Mouse (Mus musculus) midbrain, embryonic 15.5 days (tissue): Measurements from ENCODE around the gene Eml5. TPM values are rescaled to one million over a fixed set of nuclear protein-coding genes. Genes with fewer than 3 reads are reported as not detected.

Experiments used
- ATAC-seq: fragments of 200-750 bp; cut with Nextera tagmentation; replicated peaks from 2 replicates; pipeline ENCODE4 v1.8.0; 2017; ENCODE audit warnings: moderate TSS enrichment
- H3K27ac ChIP-seq: fragments of 300-500 bp; sonication (generic); 2 replicates; pipeline ENCODE4 v1.5.1; 2015; ENCODE audit warnings: mild to moderate bottlenecking, inconsistent platforms
- H3K27me3 ChIP-seq: fragments of 300-500 bp; sonication (generic); replicated peaks from 2 replicates; pipeline ENCODE4 v1.6.1; 2015; ENCODE audit warnings: inconsistent platforms
- H3K36me3 ChIP-seq: fragments of 300-500 bp; sonication (generic); replicated peaks from 2 replicates; pipeline ENCODE4 v1.6.1; 2015; ENCODE audit warnings: inconsistent platforms
- H3K4me1 ChIP-seq: fragments of 300-500 bp; sonication (generic); 2 replicates; pipeline ENCODE4 v1.6.1; 2015; ENCODE audit warnings: inconsistent platforms
- H3K4me2 ChIP-seq: fragments of 300-500 bp; sonication (generic); 2 replicates; pipeline ENCODE4 v1.6.1; 2015; ENCODE audit warnings: inconsistent platforms, mild to moderate bottlenecking, moderate library complexity
- H3K4me3 ChIP-seq: fragments of 300-500 bp; sonication (generic); 2 replicates; pipeline ENCODE4 v1.5.1; 2015; ENCODE audit warnings: mild to moderate bottlenecking, inconsistent platforms
- H3K9ac ChIP-seq: fragments of 300-500 bp; sonication (generic); 2 replicates; pipeline ENCODE4 v1.6.1; 2015; ENCODE audit warnings: mild to moderate bottlenecking, inconsistent platforms
- H3K9me3 ChIP-seq: fragments of 300-500 bp; sonication (generic); 2 replicates; pipeline ENCODE4 v1.6.1; 2016; ENCODE audit warnings: inconsistent platforms
- WGBS: fragments of 180-500 bp; shearing (Covaris S2); methylation state at CpG from one replicate; pipeline ENCODE4 v1.1.7; 2015; ENCODE audit warnings: mixed read lengths; 5-methylcytosine and 5-hydroxymethylcytosine counted together
- polyA plus RNA-seq: library from polyadenylated mRNA; unstranded; fragments of >200 nt; fragmentation: Nextera tagmentation; extraction: Ambion mirVana; gene quantifications from 2 replicates; pipeline ENCODE4 v1.2.1, GENCODE M21; 2015

Gene Eml5
- polyA plus RNA-seq, 1 experiment from 2014 or later = 27.9 TPM

DNA sequence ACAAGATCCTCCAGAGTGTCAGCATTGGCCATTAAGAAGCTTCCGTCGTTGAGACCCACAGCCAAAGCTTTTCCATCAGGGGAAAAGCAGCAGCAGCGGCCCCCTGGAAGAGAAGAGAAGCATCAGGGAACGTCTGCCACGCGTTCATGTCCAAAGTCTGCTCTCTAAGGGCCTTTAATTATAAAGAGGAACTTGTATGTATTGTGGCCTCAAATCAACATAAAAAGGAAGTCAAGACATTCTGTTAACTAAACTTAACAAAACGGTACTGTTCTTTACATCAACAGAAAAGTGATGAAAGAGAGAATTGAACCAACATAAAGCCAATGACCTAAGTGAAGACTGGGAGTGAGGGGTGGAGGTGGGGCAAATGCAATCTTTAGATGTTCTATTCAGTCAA, 70.2 kb downstream of the Eml5 start:
- WGBS = 91% methylated on average over 7 of the region's 7 CpGs
- H3K9ac ChIP-seq = no peak overlapping the region
- no peak overlapping the region for H3K4me3 ChIP-seq
- no peak for ATAC-seq
- H3K36me3 ChIP-seq = peaks cover 5% of the 10 kb centered on the region; the same call in 1 of the 2 replicates
- H3K27ac ChIP-seq = no peak overlapping the region
- no peaks in the 10 kb centered on the region for H3K4me1 ChIP-seq
- H3K4me2 ChIP-seq = no peak overlapping the region
- no peaks in the 10 kb centered on the region for H3K9me3 ChIP-seq
- H3K27me3 ChIP-seq = no peaks in the 10 kb centered on the region

DNA sequence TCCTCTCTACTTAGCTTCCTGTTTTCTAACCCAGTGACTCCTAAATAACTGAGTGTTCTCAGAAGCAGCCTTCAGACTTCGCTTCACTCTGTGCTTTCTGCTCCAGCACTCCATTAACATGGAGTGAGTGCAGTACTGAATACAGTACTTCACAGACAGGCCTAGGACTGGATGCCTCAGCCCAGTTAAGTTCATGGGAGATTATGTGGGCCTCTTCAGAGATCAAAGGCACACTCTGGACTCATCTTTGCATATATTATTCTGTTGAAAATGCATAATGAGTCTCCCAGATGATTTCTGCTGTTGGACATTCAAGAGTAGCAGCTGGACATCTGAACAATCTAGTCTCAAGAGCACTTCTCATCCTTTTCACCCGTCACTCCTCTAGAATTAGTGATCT, 80.5 kb downstream of the Eml5 start:
- H3K27me3 ChIP-seq = no peaks in the 10 kb centered on the region
- no peak overlapping the region for H3K27ac ChIP-seq
- no peak overlapping the region for H3K4me3 ChIP-seq
- H3K9ac ChIP-seq = no peak overlapping the region
- no peak for ATAC-seq
- H3K36me3 ChIP-seq = peaks cover 7% of the 10 kb centered on the region; the same call in 1 of the 2 replicates
- no peak overlapping the region for H3K4me2 ChIP-seq
- WGBS = 43% methylated on average over 2 of the region's 2 CpGs
- no peaks in the 10 kb centered on the region for H3K4me1 ChIP-seq
- no peaks in the 10 kb centered on the region for H3K9me3 ChIP-seq

DNA sequence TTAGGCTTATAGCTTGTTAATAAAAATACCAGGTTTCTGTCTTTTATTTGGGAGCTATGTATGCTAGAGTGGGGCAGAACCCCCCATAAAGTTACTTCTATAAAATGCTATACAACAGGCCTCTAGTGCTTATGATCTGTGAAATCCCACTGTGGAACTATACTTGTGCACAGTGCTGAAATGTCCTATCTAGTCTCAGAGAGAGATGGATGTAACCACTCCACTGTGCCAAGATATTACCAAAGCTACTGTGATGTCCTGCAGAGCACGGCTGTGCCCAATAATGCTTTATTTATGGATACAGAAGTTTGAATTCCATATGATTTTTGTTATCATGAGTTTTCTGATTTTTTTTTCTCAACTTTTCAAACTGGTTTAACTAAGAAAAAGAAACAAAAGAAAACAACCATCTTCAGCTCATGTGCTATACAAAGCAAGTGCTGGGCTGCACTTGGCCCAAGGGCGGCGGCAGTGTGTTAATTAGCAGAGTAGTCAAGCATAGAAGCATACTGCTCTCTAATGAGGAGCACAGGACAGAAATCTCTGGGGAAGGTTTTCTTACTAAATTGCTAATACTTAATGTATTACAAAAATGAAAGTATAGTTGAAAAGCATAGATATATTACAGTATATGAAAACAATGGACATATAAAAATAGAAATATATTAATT, 97.1 kb downstream of the Eml5 start:
- H3K4me2 ChIP-seq = no peak overlapping the region
- no peak overlapping the region for H3K9ac ChIP-seq
- H3K4me3 ChIP-seq = no peak overlapping the region
- H3K27me3 ChIP-seq = no peaks in the 10 kb centered on the region
- no peak overlapping the region for H3K27ac ChIP-seq
- no peaks in the 10 kb centered on the region for H3K9me3 ChIP-seq
- no peaks in the 10 kb centered on the region for H3K4me1 ChIP-seq
- no peak for ATAC-seq
- WGBS = 84% methylated on average over 3 of the region's 3 CpGs
- peaks cover 8% of the 10 kb centered on the region for H3K36me3 ChIP-seq

DNA sequence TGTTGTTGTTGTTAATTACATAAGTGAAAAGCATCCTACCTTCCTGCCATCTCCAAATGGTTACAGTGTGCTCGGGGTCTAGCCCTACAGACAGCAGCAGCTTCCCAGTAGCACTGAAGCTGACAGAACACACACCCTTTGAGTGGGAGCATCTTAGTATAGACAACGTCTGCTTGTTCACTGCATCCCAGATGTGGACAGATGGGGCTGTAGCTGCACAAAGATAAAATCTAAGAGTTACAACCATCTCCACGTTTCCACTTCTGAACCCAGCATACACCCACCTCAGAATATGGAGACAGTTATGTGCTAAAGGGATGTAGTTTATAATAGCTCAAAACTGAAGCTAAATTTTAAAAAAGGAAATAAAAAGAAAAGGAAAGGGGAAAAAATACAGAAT, 99.0 kb downstream of the Eml5 start:
- Histone ChIP-seq H3K27me3 (no peaks in the 10 kb centered on the region), H3K4me3 (no peak overlapping the region), H3K27ac (no peak overlapping the region), H3K4me1 (no peaks in the 10 kb centered on the region), H3K36me3 (peaks cover 21% of the 10 kb centered on the region), H3K9ac (no peak overlapping the region), H3K4me2 (no peak overlapping the region), H3K9me3 (no peaks in the 10 kb centered on the region)
- 86% methylated on average over 3 of the region's 3 CpGs for WGBS
- no peak for ATAC-seq

DNA sequence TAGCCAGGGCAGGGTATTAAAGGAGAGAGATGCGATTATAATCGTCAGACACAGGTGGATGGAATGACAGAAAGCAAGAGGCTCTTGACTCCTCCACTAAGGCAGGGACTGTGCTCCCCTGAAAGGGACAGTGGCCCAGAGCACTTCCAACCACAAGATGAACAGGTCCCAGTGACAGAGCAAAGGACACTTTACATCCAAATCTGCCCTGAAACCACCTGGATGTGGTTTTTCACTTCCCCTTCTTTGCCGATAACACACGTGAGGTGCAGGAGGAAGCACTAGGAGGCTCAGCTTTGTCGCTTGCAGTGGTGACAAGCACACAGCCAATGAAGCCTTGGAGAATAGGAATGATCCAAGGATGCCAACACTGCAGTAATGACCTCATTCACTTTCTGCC, 101.0 kb downstream of the Eml5 start:
- WGBS = 89% methylated on average over 5 of the region's 5 CpGs
- Histone ChIP-seq H3K9me3 (no peaks in the 10 kb centered on the region), H3K27ac (no peak overlapping the region), H3K4me3 (no peak overlapping the region), H3K27me3 (no peaks in the 10 kb centered on the region), H3K4me1 (no peaks in the 10 kb centered on the region), H3K9ac (no peak overlapping the region), H3K4me2 (no peak overlapping the region), H3K36me3 (peaks cover 29% of the 10 kb centered on the region)
- ATAC-seq = no peak

DNA sequence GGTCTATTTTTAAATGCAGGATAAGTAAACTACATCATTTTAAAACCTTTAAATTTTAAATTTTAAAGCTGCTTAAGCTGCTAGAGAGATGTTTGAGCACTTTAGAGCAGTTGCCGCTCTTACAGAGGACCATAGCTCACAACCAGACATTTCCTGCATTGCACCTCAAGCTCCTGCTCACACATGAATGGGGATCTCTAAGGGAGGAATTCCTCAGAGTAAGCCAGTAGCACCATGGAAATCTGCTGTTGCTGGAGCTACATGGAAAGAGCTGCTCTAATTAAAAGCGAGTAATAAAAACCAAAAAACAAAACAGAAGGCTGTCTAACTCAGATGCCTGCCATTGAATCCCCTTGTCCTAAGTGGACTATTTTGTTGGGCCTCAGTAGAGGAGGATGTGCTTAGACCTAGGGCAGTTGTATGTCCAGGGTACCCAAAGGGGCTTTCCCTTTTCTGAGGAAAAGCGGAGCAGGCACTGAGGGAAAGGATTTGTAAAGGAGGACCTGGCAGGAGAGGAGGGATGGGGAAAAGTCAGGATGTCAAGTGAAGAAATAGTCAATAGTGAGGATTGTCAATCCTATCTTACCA, 105.5 kb downstream of the Eml5 start:
- ATAC-seq = no peak
- no peaks in the 10 kb centered on the region for H3K9me3 ChIP-seq
- WGBS = 77% methylated on average over 3 of the region's 3 CpGs
- no peak overlapping the region for H3K27ac ChIP-seq
- H3K27me3 ChIP-seq = no peaks in the 10 kb centered on the region
- no peak overlapping the region for H3K9ac ChIP-seq
- H3K4me2 ChIP-seq = no peak overlapping the region
- H3K4me3 ChIP-seq = no peak overlapping the region
- no peaks in the 10 kb centered on the region for H3K4me1 ChIP-seq
- peaks cover 40% of the 10 kb centered on the region for H3K36me3 ChIP-seq

DNA sequence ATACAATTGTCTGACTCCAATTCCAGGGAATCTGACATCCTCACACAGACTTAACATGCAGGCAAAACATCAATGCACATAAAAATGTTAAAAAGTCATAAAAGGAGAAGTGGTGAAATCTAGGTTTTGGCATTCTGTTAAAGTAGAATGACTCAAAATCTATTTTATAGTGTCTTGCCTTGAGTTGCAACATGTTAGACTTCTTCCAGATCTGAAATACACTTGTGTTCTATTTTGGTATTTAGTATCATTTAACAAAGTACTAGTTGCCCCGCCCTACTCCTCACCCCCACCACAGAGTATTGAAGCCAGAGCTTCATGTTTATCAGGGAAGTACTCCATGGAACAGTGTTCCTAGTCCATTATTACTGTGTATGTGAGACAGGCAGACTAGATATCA, 117.0 kb downstream of the Eml5 start:
- Histone ChIP-seq H3K4me1 (no peaks in the 10 kb centered on the region), H3K4me3 (no peak overlapping the region), H3K9me3 (no peaks in the 10 kb centered on the region), H3K36me3 (peaks cover 43% of the 10 kb centered on the region), H3K27ac (no peak overlapping the region), H3K4me2 (no peak overlapping the region), H3K9ac (no peak overlapping the region), H3K27me3 (no peaks in the 10 kb centered on the region)
- ATAC-seq = no peak
- 93% methylated on average over 1 of the region's 1 CpGs for WGBS

DNA sequence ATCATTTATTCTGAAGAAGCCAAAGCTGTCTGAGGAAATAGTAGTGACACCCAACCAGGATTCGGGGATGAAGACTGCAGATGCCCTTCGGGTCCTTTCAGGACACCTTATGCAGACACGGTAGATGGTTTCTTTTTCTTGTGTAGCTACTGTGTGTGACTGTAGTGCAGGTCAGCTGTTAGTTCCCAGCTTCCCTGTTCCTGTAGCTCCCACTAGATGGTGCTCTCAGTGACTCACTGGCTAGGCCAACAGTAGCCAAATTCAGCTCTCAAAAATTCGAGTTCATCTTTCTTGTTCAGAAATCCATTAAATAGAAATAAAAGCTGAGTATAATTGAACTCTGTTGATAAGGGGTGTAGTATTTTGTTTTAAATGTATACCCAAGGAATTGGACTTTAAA, 122.1 kb downstream of the Eml5 start:
- no peaks in the 10 kb centered on the region for H3K27me3 ChIP-seq
- no peak; the same call in 1 of the 2 replicates for ATAC-seq
- WGBS = 82% methylated on average over 4 of the region's 4 CpGs
- no peak overlapping the region for H3K27ac ChIP-seq
- no peak overlapping the region for H3K9ac ChIP-seq
- H3K4me2 ChIP-seq = no peak overlapping the region
- H3K9me3 ChIP-seq = no peaks in the 10 kb centered on the region
- H3K4me3 ChIP-seq = no peak overlapping the region
- peaks cover 46% of the 10 kb centered on the region for H3K36me3 ChIP-seq
- no peaks in the 10 kb centered on the region for H3K4me1 ChIP-seq

DNA sequence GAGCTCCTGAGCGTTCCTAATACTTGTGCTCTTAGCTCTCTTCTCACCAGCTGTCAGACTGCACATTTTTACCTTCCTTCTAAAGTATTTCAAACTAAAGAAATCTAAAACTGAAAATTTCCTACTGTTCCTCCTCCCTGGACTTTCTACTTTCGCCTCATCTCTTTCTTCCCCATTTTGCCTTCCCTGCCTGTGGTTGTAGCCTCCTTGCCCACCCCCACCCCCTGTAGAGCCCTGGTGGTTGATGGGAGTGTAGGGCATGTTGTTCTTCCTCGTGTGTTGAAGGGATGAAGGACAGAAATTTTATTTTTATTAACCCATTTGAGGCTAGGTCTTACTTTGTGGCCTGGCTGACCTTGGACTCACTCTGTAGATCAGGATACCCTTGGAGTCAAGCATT, 123.8 kb downstream of the Eml5 start:
- no peak for ATAC-seq
- WGBS = 85% methylated on average over 3 of the region's 3 CpGs
- H3K36me3 ChIP-seq = peaks cover 43% of the 10 kb centered on the region

DNA sequence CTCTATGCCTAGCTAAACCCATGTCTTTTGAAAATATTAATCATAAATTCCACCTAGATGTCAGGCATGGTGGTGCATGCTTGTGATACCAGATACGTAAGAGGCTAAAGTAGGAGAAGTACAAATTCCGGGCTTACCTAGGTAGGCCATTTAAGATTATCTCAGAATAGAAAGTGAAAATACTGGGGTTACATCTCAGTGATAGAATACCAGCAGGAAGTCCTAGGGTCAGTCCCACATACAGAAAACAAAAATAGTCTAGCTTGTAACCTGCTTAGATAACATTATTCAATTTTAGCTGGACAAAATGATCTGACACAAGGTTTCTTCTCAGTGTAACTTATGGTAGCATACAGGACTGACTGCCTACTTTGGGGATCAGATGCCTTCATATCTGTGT, 135.0 kb downstream of the Eml5 start:
- WGBS = 93% methylated on average over 2 of the region's 2 CpGs
- Histone ChIP-seq H3K9me3 (no peaks in the 10 kb centered on the region), H3K4me2 (no peak overlapping the region), H3K27ac (no peak overlapping the region), H3K4me3 (no peak overlapping the region), H3K4me1 (no peaks in the 10 kb centered on the region), H3K36me3 (peaks cover 56% of the 10 kb centered on the region; the same call in 1 of the 2 replicates), H3K9ac (no peak overlapping the region), H3K27me3 (no peaks in the 10 kb centered on the region)
- ATAC-seq = no peak

More for the DNA sequence above, 123.8 kb downstream of the Eml5 start:
- H3K9me3 ChIP-seq = no peaks in the 10 kb centered on the region
- no peak overlapping the region for H3K4me2 ChIP-seq
- no peaks in the 10 kb centered on the region for H3K27me3 ChIP-seq
- H3K9ac ChIP-seq = no peak overlapping the region
- H3K4me1 ChIP-seq = no peaks in the 10 kb centered on the region
- no peak overlapping the region for H3K27ac ChIP-seq
- no peak overlapping the region for H3K4me3 ChIP-seq

DNA sequence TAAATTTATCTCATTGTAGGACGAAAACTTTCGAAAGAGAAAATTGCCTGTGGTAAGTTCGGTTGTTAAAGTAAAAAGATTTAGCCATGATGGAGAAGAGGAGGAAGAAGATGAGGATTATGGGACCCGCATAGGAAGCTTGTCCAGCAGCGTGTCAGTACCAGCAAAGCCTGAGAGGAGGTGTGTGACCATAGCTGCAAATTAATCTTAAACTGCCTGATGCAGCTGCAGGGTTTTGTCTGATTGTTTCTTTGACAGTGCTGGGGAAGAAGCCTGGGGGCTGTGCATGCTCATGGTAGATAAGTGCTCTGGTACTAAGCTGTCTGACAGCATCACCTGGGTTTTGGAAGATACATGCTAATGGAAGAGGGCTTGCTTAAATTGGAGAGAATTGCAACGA, 141.6 kb downstream of the Eml5 start:
- WGBS = 90% methylated on average over 6 of the region's 6 CpGs
- Histone ChIP-seq H3K36me3 (peaks cover 50% of the 10 kb centered on the region), H3K4me3 (no peak overlapping the region), H3K9ac (no peak overlapping the region), H3K27ac (no peak overlapping the region), H3K27me3 (no peaks in the 10 kb centered on the region), H3K4me1 (no peaks in the 10 kb centered on the region), H3K9me3 (no peaks in the 10 kb centered on the region), H3K4me2 (no peak overlapping the region)
- no peak for ATAC-seq

DNA sequence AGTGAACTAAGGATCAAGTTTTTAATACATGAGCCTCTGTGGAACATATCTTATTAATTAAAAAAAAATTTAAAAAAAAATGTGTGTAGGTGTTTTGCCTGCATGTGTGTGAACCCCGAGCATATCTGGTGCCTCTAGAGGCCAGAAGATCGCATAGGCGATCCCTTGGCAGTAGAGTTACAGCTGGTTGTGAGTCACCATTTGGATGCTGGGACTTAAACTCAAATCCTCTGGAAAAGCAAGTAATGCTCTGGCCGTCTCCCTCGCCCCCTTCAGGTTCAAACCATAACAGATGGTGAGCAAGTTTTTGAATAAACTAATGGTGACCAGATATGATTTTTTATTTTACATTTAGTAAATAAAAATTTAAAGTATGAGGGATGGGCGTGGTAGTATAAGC, 143.6 kb downstream of the Eml5 start:
- WGBS = 86% methylated on average over 6 of the region's 6 CpGs
- no peak overlapping the region for H3K4me2 ChIP-seq
- H3K4me1 ChIP-seq = no peaks in the 10 kb centered on the region
- ATAC-seq = no peak
- H3K27ac ChIP-seq = no peak overlapping the region
- H3K27me3 ChIP-seq = no peaks in the 10 kb centered on the region
- H3K9me3 ChIP-seq = no peaks in the 10 kb centered on the region
- no peak overlapping the region for H3K9ac ChIP-seq
- no peak overlapping the region for H3K4me3 ChIP-seq
- H3K36me3 ChIP-seq = peaks cover 40% of the 10 kb centered on the region

DNA sequence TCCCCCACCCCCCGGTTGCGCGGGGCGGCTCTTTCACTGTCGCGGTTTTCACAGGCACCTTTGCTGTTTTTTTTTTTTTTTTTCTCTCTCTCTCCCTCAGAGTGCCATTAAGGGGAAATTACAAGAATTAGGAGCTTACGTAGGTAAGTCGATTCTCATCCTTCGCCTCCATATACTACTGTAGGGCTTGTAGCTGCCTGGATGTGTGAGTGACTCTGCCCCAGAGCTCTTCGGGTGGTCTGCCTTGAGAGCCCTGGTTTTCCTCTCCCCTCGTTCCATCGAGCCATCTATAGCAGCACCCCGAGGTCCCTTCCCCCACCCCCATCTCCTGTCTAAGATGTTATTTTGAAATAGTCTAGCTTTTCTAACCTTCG, 153.9 kb downstream of the Eml5 start:
- ATAC-seq = peak; percentile 66
- Histone ChIP-seq H3K4me3 (peak overlapping the region; percentile 91), H3K4me1 (peaks cover 32% of the 10 kb centered on the region), H3K27ac (peak overlapping the region; percentile 96), H3K9me3 (no peaks in the 10 kb centered on the region), H3K36me3 (no peaks in the 10 kb centered on the region), H3K9ac (peak overlapping the region; percentile 94), H3K27me3 (no peaks in the 10 kb centered on the region), H3K4me2 (peak overlapping the region; percentile 72)
- 2% methylated on average over 14 of the region's 14 CpGs for WGBS
